ENCODE assay signal across 24 mouse cellular contexts in the genomic region with DNA sequence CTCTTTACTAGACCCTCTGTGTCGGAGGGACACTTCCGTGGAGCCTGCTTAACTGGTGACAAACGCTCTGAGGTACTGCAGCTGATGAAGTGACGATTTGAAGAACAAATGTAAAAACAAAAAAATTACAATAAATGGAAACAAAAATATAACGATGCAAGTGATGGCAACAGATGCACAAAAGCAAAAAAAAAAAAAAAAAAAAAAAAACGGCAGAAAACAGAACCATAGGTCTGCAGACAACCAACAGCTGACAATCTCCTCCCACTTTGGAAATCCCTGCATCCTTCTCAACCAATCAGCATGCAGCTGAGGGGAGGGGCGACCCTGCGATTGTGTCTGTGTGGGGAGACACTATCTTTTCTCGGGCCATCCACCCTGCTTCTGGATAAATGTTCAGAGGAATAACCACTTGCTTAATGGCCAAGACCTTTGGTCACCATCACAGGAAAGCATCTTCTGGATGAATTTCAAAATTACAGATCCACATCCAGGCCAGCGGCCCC. TPM values are rescaled to one million over a fixed set of nuclear protein-coding genes. Genes with fewer than 3 reads are reported as not detected.
DNase-seq lines count a peak whose midpoint lies in the region; ATAC-seq and TF ChIP-seq lines count a peak whose summit lies in the region.
"Had no signal": no experiment of that assay in that cellular context is flagged by ENCODE, and none has a peak within 500 bp of the region (broad histone marks: within the 10 kb centered on the region; RNA-seq: fewer than 3 reads in every experiment).

No protein-coding gene starts in this region.

- ATAC-seq in intestine, embryonic 15.5 days, result no peak
- ATAC-seq: CD4-positive, CD25-positive, alpha-beta regulatory T cell, adult 4 months; forebrain, embryonic 14.5 days; forebrain, postnatal 0 days; hindbrain, postnatal 0 days had no signal

- H3K27me3 ChIP-seq in testis, adult 2 months (ENCODE audit: control insufficient read depth, insufficient read depth, low read length), result no peaks in the 10 kb centered on the region
- H3K27me3 ChIP-seq in intestine, embryonic 15.5 days (replicated peaks), result no peaks in the 10 kb centered on the region
- H3K27me3 ChIP-seq: embryonic facial prominence, embryonic 12.5 days; embryonic facial prominence, embryonic 15.5 days; heart, embryonic 13.5 days had no signal

- TF ChIP-seq CTCF in testis, adult 2 months (IDR thresholded peaks at IDR 0.05; ENCODE audit: control insufficient read depth, insufficient read depth, insufficient replicate concordance, low read depth, low read length), result no peak

- H3K9ac ChIP-seq in ES-E14 (ENCODE audit: insufficient read depth, low read depth, low read length, poor library complexity, severe bottlenecking), result no peak overlapping the region
- H3K9ac ChIP-seq in intestine, embryonic 15.5 days, result no peak overlapping the region
- H3K9ac ChIP-seq: embryonic facial prominence, embryonic 12.5 days; embryonic facial prominence, embryonic 15.5 days; forebrain, postnatal 0 days; heart, embryonic 13.5 days; hindbrain, embryonic 14.5 days had no signal

- H3K4me3 ChIP-seq in testis, adult 2 months (ENCODE audit: control insufficient read depth, low read depth, low read length), result peak overlapping the region; percentile 74
- H3K4me3 ChIP-seq in ES-E14 (ENCODE audit: insufficient read depth in 1 of 2, low read depth in 1 of 2, low read length in 2 of 2, poor library complexity in 1 of 2, severe bottlenecking in 1 of 2), result no peak overlapping the region
- H3K4me3 ChIP-seq in intestine, embryonic 15.5 days (replicated peaks), result no peak overlapping the region
- H3K4me3 ChIP-seq: embryonic facial prominence, embryonic 12.5 days; embryonic facial prominence, embryonic 15.5 days; gastrocnemius, adult 2 months; heart, embryonic 13.5 days had no signal

- TF ChIP-seq POLR2A in testis, adult 2 months (IDR thresholded peaks at IDR 0.05; ENCODE audit: control insufficient read depth, low read depth, low read length), result no peak

- intact Hi-C loops in left cerebral cortex, postnatal 4 days (cut with DNase I), result no loop called here

- H3K27ac ChIP-seq in testis, adult 2 months (ENCODE audit: control insufficient read depth, insufficient read depth, low read depth, low read length), result 0 out of 2 replicates have a peak overlapping the region, but pooled peaks have one; percentile 21
- H3K27ac ChIP-seq in ES-E14 (ENCODE audit: insufficient read depth, low read depth, low read length, poor library complexity, severe bottlenecking), result no peak overlapping the region
- H3K27ac ChIP-seq in intestine, embryonic 15.5 days, result no peak overlapping the region
- H3K27ac ChIP-seq: embryonic facial prominence, embryonic 12.5 days; embryonic facial prominence, embryonic 15.5 days; gastrocnemius, adult 2 months; heart, embryonic 13.5 days; hindbrain, embryonic 14.5 days; hindbrain, postnatal 0 days had no signal

- 80% methylated on average over 10 of the region's 10 CpGs for WGBS in intestine, embryonic 15.5 days

- in situ Hi-C loops in ES-E14 (cut with MboI; ENCODE audit: low sequenced_read_pairs in 2 of 2, unreplicated experiment in 2 of 2), result no loop called here

- H3K36me3 ChIP-seq in testis, adult 2 months (ENCODE audit: control insufficient read depth, insufficient read depth, low read length), result no peaks in the 10 kb centered on the region; the same call in 1 of the 2 replicates
- H3K36me3 ChIP-seq in ES-E14 (ENCODE audit: control insufficient read depth, insufficient read depth, low read length, poor library complexity, severe bottlenecking), result peaks cover 16% of the 10 kb centered on the region
- H3K36me3 ChIP-seq in intestine, embryonic 15.5 days, result peaks cover 16% of the 10 kb centered on the region

- no peaks in the 10 kb centered on the region for H3K9me3 ChIP-seq in ES-E14 (ENCODE audit: control insufficient read depth, insufficient read depth, low read depth, low read length)
- H3K9me3 ChIP-seq in intestine, embryonic 15.5 days, result no peaks in the 10 kb centered on the region
- H3K9me3 ChIP-seq: embryonic facial prominence, embryonic 12.5 days; embryonic facial prominence, embryonic 15.5 days; heart, embryonic 13.5 days had no signal

- no peak overlapping the region for H3K4me2 ChIP-seq in intestine, embryonic 15.5 days (replicated peaks)
- H3K4me2 ChIP-seq: embryonic facial prominence, embryonic 12.5 days; embryonic facial prominence, embryonic 15.5 days; heart, embryonic 13.5 days; hindbrain, embryonic 14.5 days had no signal

- H3K4me1 ChIP-seq in testis, adult 2 months (ENCODE audit: control insufficient read depth, insufficient read depth, low read length), result no peaks in the 10 kb centered on the region
- H3K4me1 ChIP-seq in ES-E14 (ENCODE audit: control insufficient read depth in 2 of 2, insufficient read depth in 2 of 2, low read length in 2 of 2, poor library complexity in 1 of 2), result no peaks in the 10 kb centered on the region
- H3K4me1 ChIP-seq in intestine, embryonic 15.5 days (replicated peaks), result no peaks in the 10 kb centered on the region
- H3K4me1 ChIP-seq: embryonic facial prominence, embryonic 12.5 days; embryonic facial prominence, embryonic 15.5 days had no signal

- DNase-seq in testis, postnatal 10 days (ENCODE audit: low spot score), result no peak
- no peak for DNase-seq in ES-E14 (ENCODE audit: low read depth, low spot score)
- peak; percentile 35 for DNase-seq in induced T-regulatory cell, adult 2 months (ENCODE audit: low read depth)
- DNase-seq in left cerebral cortex, postnatal 4 days, result no peak
- DNase-seq: adrenal gland, postnatal 10 days; adrenal gland, postnatal 36 days; cerebellum, adult 18-20 months; cerebellum, adult 9-10 months; cerebellum, postnatal 25 days; forebrain, postnatal 0 days; gastrocnemius, adult 2 months; gastrocnemius, postnatal 14 days; heart, adult 18-20 months; heart, postnatal 14 days; heart, postnatal 4 days had no signal

TF ChIP-seq in ES-E14, 5 proteins besides CTCF, POLR2A, EP300 and RAD21:
- TF ChIP-seq ZNF384 (IDR thresholded peaks at IDR 0.05; ENCODE audit: low read depth, low read length), result peak; percentile 82
- TF ChIP-seq ZC3H11A (IDR thresholded peaks at IDR 0.05; ENCODE audit: borderline replicate concordance, low read depth, low read length), result no peak

RNA-seq across cellular contexts. Expression of a gene that starts 32.5 kb away (rescaled TPM):
- polyA plus RNA-seq in testis, adult 2 months (2012; rRNA removed), result 32.3 and 45.3 TPM in 2 replicates
- 52.0 and 60.1 TPM in 2 replicates for total RNA-seq in ES-E14 (2012; rRNA removed)
- 129 and 130 TPM in 2 replicates for polyA plus RNA-seq in intestine, embryonic 15.5 days (2015; fragmentation: Nextera tagmentation; extraction: Ambion mirVana)
- total RNA-seq in left cerebral cortex, postnatal 4 days (2021), result 10 to 100 TPM; 73.1 to 74.3 TPM
